Mouse (Mus musculus) forebrain, postnatal 0 days (tissue): Measurements from ENCODE around the gene Lbh. TPM values are rescaled to one million over a fixed set of nuclear protein-coding genes. Genes with fewer than 3 reads are reported as not detected.

Source experiments
- ATAC-seq: fragments of 200-750 bp; cut with Nextera tagmentation; 2 replicates; pipeline ENCODE4 v1.8.0; 2017; ENCODE audit warnings: mild to moderate bottlenecking, moderate library complexity
- DNase-seq: peaks from one replicate; pipeline ENCODE4 v3.0.0-alpha.2; 2015
- H3K27ac ChIP-seq: fragments of 300-500 bp; sonication (generic); 2 replicates; pipeline ENCODE4 v1.5.1; 2014; ENCODE audit warnings: low read depth, mild to moderate bottlenecking, antibody characterized with exemption, low read length, moderate library complexity, mixed read lengths
- H3K27me3 ChIP-seq: fragments of 300-500 bp; sonication (generic); 2 replicates; pipeline ENCODE4 v1.6.1; 2014; ENCODE audit warnings: mild to moderate bottlenecking, low read length, mixed read lengths; ENCODE audit not compliant: insufficient read depth
- H3K36me3 ChIP-seq: fragments of 300-500 bp; sonication (generic); 2 replicates; pipeline ENCODE4 v1.6.1; 2014; ENCODE audit warnings: mild to moderate bottlenecking, moderate library complexity; ENCODE audit not compliant: insufficient read depth
- H3K4me1 ChIP-seq: fragments of 300-500 bp; sonication (generic); 2 replicates; pipeline ENCODE4 v1.6.1; 2014; ENCODE audit warnings: antibody characterized with exemption; ENCODE audit not compliant: insufficient read depth
- H3K4me2 ChIP-seq: fragments of 300-500 bp; sonication (generic); 2 replicates; pipeline ENCODE4 v1.6.1; 2014; ENCODE audit warnings: low read depth, mild to moderate bottlenecking, moderate library complexity
- H3K4me3 ChIP-seq: fragments of 300-500 bp; sonication (generic); 2 replicates; pipeline ENCODE4 v1.5.1; 2014; ENCODE audit warnings: low read depth, low read length, mixed read lengths
- H3K9ac ChIP-seq: fragments of 300-500 bp; sonication (generic); 2 replicates; pipeline ENCODE4 v1.6.1; 2014; ENCODE audit warnings: mild to moderate bottlenecking
- H3K9me3 ChIP-seq: fragments of 300-500 bp; sonication (generic); 2 replicates; pipeline ENCODE4 v1.6.1; 2016; ENCODE audit warnings: low read length
- CTCF ChIP-seq: sonication (generic); IDR thresholded peaks from 2 replicates; pipeline ENCODE4 v1.5.1; 2016; ENCODE audit warnings: antibody characterized with exemption, control low read depth, low read depth
- WGBS: fragments of 180-500 bp; shearing (Covaris S2); extraction: QIAGEN DNeasy Blood & Tissue Kit; methylation state at CpG from one replicate; pipeline ENCODE4 v1.1.7; 2014; 5-methylcytosine and 5-hydroxymethylcytosine counted together
- polyA plus RNA-seq: library from polyadenylated mRNA; unstranded; fragments of >200 nt; fragmentation: Nextera tagmentation; extraction: Ambion mirVana; gene quantifications from 2 replicates; pipeline ENCODE4 v1.2.1, GENCODE M21; 2015
- total RNA-seq: library from RNA; depleted of rRNA; stranded (reverse); fragments of >200 nt; gene quantifications from 2 replicates; pipeline ENCODE4 v1.2.3, GENCODE M21; 2014

Gene Lbh
- total and polyA plus RNA-seq, 2 experiments from 2014 or later: 3.0 to 66.7 TPM

DNA sequence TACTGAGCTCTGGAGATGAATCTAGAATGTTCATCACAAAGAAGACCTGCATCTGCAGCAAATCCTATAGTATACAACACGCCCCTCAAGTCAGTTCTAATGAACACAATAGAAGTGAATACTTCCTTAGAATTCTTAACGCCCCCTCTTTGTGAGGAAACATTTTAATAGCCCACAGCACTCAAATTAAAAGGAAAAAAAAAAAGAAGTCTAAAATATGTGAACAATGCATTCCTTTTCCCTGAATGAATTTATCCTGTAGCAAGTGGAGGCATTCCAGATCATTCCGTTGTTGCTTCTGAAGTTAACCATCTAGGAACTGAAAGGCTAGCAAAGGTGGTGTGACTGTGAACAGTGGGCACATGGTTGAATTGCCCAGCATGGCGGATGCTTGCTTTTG, 50.6 kb downstream of the Lbh start:
- H3K9ac ChIP-seq: no peak overlapping the region
- H3K4me1 ChIP-seq: 0 out of 2 replicates have a peak, but pooled peaks cover 8% of the 10 kb centered on the region
- no peak overlapping the region for H3K4me3 ChIP-seq
- ATAC-seq (no peak), DNase-seq (no peak)
- H3K4me2 ChIP-seq: no peak overlapping the region
- no peaks in the 10 kb centered on the region for H3K9me3 ChIP-seq
- no peaks in the 10 kb centered on the region for H3K27me3 ChIP-seq
- no peaks in the 10 kb centered on the region for H3K36me3 ChIP-seq
- 38% methylated on average over 4 of the region's 4 CpGs for WGBS
- TF ChIP-seq CTCF: no peak
- H3K27ac ChIP-seq: no peak overlapping the region

DNA sequence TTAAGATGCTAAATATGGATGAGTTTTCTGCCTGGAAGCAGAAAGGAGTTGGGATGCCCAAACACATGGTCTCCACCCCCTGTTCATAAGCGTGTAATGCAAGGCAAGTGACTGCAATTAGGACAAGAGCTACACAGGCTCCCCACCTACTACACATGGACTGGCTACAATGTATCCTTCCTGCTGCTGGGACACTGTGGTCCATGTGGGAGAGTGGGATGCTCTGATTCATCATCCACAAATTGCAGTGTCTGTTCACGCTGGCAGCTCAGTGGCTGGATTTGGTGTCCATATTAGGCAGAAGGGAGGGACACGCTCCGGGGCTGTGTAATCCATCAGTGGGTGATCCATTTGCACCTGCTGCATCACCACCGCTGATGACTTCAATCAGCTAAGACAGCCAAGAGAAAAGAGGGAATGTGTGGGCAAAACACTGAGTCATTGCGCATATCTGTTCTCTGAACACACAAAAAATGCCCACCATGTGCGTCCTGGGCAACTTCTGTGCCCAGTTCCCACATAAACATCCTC, 52.6 kb downstream of the Lbh start:
- no peak overlapping the region for H3K9ac ChIP-seq
- no peak overlapping the region for H3K4me2 ChIP-seq
- peak; percentile 27; the same call in 1 of the 2 replicates for TF ChIP-seq CTCF
- no peak overlapping the region for H3K27ac ChIP-seq
- H3K27me3 ChIP-seq: no peaks in the 10 kb centered on the region
- H3K4me3 ChIP-seq: no peak overlapping the region
- 72% methylated on average over 7 of the region's 7 CpGs for WGBS
- 0 out of 2 replicates have a peak, but pooled peaks cover 8% of the 10 kb centered on the region for H3K4me1 ChIP-seq
- H3K36me3 ChIP-seq: no peaks in the 10 kb centered on the region
- no peaks in the 10 kb centered on the region for H3K9me3 ChIP-seq
- peak; percentile 54 for DNase-seq
- ATAC-seq: peak; percentile 36; the same call in 1 of the 2 replicates

DNA sequence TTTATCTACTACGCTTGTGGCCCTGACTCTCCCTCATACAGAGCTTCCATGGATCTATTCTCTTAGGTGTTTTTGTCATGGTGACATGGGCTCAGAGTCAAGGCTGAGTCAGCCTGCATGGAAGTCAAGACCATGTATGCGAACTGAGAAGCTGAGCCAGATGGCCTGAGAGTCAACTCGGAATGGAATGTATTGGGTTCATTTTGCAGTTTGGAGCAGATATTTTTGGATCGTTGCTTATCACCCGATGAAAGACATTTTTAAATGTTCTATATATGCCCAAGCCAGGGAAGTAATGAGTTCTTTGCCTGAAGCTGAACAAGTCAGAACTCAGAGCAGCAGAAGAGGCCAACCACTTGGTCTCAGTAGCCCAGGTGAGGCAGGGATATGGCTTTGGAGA, 54.9 kb downstream of the Lbh start:
- H3K4me3 ChIP-seq: no peak overlapping the region
- no peaks in the 10 kb centered on the region for H3K36me3 ChIP-seq
- no peak overlapping the region for H3K4me2 ChIP-seq
- H3K27me3 ChIP-seq: no peaks in the 10 kb centered on the region
- H3K4me1 ChIP-seq: 0 out of 2 replicates have a peak, but pooled peaks cover 2% of the 10 kb centered on the region
- H3K9me3 ChIP-seq: no peaks in the 10 kb centered on the region
- DNase-seq: no peak
- ATAC-seq: no peak
- no peak overlapping the region for H3K27ac ChIP-seq
- TF ChIP-seq CTCF: no peak
- H3K9ac ChIP-seq: no peak overlapping the region
- 95% methylated on average over 5 of the region's 5 CpGs for WGBS

DNA sequence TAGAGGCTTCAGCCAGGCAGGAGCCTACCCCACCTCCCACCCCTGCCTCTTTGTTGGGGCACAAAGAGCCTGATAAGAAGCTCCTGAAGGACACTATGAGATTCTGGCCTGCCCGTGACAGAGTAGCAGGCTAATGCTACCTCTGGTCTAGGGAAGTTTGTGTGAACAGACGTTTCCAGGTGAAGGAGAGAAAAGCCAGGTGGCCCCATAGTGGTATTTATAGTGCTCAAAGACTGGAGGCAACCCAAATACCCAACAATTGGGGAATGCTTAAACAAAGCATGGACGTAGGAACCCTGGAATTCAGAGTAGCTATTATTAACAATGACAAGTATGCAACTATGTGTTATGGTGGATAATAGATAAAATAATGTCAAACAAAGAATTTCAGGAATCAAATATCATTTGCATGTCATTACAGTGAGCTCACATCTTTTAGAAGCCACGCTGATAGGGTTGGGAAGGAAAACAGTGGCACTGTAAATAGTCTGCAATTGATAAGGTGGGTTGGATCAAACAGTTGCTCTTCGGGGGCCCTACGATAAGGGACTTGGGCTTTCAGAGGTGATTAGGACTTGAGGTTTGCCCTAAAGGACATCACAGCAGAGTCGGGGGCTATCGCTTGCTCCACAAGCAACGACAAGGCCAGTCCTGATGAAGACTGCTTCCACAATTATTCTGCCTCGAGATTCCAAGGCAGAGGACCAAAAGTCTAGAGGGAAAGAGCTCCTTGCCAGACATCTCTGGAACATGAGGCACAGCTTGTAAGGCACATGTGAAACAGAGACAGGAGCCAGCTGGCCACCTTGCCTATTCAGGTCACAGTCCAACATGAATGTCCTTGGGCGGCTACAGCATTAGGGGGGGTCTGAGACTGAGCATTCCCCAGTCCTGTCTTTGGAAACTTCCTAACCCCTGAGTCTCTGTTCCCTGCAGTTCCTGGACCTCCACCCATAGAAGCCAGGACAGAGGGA, 58.4 kb downstream of the Lbh start:
- H3K9ac ChIP-seq: no peak overlapping the region
- no peaks in the 10 kb centered on the region for H3K36me3 ChIP-seq
- WGBS: 79% methylated on average over 11 of the region's 11 CpGs
- no peaks in the 10 kb centered on the region for H3K4me1 ChIP-seq
- no peak overlapping the region for H3K4me3 ChIP-seq
- ATAC-seq (no peak), DNase-seq (no peak)
- no peak overlapping the region for H3K27ac ChIP-seq
- H3K27me3 ChIP-seq: no peaks in the 10 kb centered on the region; the same call in 1 of the 2 replicates
- no peak for TF ChIP-seq CTCF
- H3K4me2 ChIP-seq: no peak overlapping the region
- no peaks in the 10 kb centered on the region for H3K9me3 ChIP-seq

DNA sequence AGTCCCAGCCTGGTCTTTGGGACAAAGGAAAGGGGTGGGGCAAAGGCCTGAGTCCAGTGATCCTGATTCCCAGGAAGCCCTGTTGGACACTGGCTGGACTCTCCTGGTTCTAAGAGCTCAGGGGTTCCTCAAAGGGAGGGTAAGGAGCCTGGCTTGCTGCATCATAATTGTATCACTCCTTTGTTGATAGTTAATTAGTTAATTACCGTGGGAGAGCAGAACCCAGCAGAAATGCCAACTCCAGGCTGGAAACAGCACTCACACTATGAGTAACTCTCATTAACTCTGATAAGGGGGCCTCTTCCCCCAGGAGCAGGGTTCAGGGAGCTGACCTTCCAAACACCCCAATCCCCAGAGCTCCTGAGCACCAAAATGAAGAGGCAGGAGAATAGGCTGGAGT, 59.5 kb downstream of the Lbh start:
- Histone ChIP-seq H3K9me3 (no peaks in the 10 kb centered on the region), H3K9ac (no peak overlapping the region), H3K4me2 (no peak overlapping the region), H3K27me3 (no peaks in the 10 kb centered on the region; the same call in 1 of the 2 replicates), H3K27ac (no peak overlapping the region), H3K4me1 (no peaks in the 10 kb centered on the region), H3K4me3 (no peak overlapping the region), H3K36me3 (no peaks in the 10 kb centered on the region)
- TF ChIP-seq CTCF: no peak
- ATAC-seq: no peak
- no peak for DNase-seq
- WGBS: 64% methylated on average over 1 of the region's 1 CpGs

DNA sequence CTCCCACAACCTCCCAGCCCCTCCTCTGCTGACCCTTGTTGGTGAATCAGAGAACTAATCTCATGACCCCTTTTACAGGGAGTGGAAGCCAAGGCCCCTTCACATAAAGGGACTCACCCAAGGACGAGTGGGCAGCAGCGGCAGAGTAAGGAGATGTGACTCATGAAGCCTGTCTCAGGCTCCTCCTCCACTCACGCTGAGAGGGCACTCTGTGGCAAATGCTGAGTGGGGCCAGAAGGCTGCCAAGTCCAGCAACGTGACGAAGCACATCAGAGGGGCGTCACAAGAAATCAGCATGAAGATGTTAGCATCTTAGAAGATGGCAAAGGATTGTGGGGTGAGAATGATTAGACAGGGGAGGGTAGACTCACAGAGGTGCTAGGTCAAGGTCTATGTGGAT, 64.1 kb downstream of the Lbh start:
- DNase-seq (no peak), ATAC-seq (no peak)
- TF ChIP-seq CTCF: no peak
- Histone ChIP-seq H3K27ac (no peak overlapping the region), H3K4me3 (no peak overlapping the region), H3K27me3 (no peaks in the 10 kb centered on the region; the same call in 1 of the 2 replicates), H3K9ac (no peak overlapping the region), H3K36me3 (no peaks in the 10 kb centered on the region), H3K4me2 (no peak overlapping the region), H3K4me1 (no peaks in the 10 kb centered on the region), H3K9me3 (no peaks in the 10 kb centered on the region)
- WGBS: 84% methylated on average over 6 of the region's 6 CpGs

DNA sequence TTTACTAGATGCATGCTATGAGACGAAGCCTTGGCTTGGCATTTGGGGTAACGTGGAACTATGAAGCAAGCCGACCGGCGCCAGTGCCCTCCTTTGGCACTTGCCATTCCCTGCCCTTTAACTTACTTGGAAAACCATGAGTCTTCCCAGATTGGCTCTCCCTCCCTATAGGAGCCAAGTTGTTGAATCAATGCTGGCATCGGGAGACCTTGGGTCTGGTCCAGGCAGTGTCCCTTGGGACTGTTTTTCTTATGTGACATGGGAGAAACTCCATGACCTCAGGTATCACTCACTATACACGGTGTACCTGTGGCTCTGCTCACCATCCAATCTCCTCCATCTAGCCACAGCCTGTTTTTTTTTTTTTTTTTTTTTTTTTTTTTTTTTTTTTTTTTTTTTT, 65.4 kb downstream of the Lbh start:
- no peak for TF ChIP-seq CTCF
- Histone ChIP-seq H3K27ac (no peak overlapping the region), H3K9me3 (no peaks in the 10 kb centered on the region), H3K4me1 (no peaks in the 10 kb centered on the region), H3K4me3 (no peak overlapping the region), H3K9ac (no peak overlapping the region), H3K36me3 (no peaks in the 10 kb centered on the region), H3K4me2 (no peak overlapping the region), H3K27me3 (no peaks in the 10 kb centered on the region; the same call in 1 of the 2 replicates)
- no peak for ATAC-seq
- 91% methylated on average over 7 of the region's 7 CpGs for WGBS
- no peak for DNase-seq
